Mouse (Mus musculus) naive thymus-derived CD4-positive, alpha-beta T cell, adult 2 months (primary cell): ENCODE results near the gene Fam187b.

Source experiments
- DNase-seq: peaks from one replicate; pipeline ENCODE4 v3.0.0-alpha.2; 2011; ENCODE audit warnings: low read depth

The Fam187b gene

DNA sequence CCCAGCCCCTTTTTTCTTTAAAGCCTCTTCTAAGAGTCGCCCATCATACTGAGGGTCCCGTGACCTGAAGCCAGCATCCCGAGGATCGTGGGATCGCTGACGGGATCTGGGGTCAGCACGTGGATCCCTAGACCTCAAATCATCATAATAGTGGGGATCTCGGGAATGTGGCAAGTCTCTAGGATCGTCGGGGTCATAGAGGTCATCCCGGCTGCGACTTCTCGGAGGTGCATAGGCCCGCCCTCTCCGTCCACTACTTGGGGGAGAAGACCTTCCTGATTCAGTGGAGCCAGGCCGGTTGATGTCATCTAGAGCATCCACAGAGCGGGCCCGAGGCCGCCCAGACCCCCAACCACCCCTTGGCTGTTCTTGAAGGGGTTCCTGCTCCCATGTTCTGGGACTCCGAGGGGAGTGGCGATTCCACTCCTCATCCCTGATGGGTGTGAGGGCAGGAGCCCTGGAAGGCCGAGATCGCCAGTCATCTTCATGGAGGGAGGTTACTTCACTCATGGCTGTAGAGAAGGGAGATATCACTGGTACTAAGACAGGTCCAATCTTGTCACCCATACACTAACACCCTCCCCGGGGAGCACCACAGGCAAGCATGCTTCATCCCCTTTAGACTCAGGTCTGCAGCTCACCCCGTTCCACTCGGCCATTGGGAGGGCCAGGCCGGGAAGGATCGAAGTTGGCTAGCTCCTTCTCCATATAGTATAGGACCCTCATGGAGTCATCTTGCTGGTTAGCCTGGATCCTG lies 15.3 kb upstream of the Fam187b start:
- no peak for DNase-seq

DNA sequence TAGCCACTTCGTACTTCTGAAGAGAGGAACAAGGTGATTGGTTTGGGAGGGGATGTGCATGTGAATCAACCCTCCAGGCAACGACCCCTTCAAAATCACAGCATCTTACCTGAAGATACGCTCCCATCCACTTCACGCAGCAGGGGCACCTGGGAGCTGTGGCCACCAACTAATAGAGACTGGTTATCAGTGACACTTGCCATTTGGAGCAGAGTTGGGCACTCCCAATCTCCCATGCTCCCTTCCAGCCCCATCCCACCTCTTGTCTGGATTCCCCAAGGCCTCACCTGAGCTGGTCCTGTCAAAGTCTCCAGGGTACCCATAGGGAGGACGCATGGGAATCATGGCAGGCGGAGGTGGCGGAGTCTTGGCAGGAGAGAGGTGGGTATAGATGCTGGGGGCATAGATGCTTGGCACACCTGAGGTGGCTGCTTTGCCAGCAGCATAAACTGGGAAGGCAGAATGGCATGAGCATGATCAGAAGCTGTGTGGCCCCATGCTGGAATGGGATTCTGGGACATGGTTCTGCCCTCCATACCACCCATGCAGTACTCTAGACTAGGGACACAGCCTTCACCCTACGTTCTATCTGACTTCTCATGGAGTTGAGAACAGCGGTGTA lies 14.6 kb upstream of the Fam187b start:
- no peak for DNase-seq

DNA sequence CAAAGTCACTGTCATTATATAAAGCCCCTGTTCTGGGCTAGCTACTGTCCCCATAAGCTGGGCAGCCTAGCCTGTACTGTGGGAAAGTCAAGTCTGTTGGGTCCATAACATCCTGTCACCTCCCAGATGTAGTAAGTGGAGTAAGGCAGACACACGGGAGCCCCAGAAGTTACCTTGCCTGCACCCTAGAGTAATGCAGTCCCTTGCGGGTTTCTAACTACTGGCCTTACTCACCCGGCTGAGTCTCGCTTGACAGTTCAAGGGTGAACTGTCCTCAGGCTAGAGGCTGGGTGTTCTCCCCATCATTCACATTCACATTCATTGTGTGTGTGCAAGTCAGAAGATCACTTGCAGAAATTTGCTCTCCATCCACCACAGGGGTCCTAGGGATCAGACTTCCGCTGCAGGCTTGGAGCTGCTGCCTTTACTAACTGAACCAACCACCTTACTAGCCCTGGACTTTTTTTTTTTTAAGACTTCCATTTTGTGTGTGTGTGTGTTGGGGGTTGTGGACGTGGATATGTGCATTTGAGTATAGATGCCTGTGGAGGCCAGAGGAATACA lies 13.7 kb upstream of the Fam187b start:
- DNase-seq: no peak

- DNase-seq: no peak
Observed at GRCm38 (mm10) chr7:30962862-30963261, 10.7 kb upstream of the Fam187b start.

DNA sequence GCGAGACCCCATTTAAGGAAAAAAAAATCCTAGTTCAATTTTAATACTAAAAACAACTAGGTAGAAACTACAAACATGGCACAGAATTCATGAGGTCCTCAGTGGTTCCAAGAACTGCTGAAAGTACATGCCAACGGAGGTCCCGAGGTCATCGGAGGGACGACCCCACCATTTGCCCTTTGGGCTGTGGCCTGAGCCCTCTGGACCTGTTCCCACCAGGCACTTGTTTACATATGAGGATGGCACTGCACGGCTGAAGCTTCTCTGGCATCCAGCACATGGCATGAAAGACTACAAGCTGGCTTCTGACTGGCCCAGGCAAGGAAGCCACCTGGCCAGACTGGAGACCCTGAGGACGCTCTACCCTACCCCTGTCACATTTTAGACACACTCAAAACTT lies 9.2 kb upstream of the Fam187b start:
- DNase-seq: no peak

DNA sequence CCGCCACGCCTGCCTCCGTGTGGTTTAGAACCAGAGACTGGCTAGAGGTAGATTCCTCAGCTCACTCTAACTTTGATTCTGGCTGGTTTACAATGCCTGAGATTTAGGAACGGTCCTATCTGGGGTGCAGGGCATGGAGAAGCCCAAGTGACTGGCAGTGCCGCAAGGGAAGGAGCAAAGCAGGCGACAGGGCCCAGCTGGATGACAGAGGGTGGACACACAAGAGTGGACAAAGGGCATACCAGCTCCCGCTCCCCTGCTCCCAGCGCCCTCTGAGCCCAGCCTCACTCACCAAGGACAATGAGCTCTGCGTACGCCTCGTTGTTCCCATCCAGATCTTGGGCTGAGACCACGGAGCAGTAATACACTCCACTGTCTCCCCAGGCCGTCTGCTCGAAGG lies 7.9 kb upstream of the Fam187b start:
- no peak for DNase-seq

- DNase-seq: no peak
Observed at GRCm38 (mm10) chr7:30966657-30967056, 6.9 kb upstream of the Fam187b start.

DNA sequence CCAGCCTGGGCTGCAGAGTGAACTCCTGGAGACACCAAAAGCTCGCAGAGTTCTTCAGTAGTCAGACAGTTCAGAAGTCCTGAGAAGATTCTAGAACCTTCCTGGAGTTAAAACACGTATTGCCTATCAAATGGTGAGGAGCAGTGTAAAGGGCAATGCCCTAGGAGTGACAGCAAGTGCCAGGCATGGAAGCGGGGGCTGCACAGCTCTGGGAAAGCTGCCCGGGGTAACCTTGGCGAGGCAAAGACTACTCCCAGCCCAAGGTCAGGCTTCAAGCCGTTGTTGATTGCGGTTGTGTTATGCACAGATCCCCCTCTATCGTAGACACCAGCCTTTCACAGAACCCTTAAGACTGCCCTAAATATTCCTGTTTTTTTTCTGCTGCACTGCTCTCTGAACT lies 5.0 kb upstream of the Fam187b start:
- DNase-seq: no peak

DNA sequence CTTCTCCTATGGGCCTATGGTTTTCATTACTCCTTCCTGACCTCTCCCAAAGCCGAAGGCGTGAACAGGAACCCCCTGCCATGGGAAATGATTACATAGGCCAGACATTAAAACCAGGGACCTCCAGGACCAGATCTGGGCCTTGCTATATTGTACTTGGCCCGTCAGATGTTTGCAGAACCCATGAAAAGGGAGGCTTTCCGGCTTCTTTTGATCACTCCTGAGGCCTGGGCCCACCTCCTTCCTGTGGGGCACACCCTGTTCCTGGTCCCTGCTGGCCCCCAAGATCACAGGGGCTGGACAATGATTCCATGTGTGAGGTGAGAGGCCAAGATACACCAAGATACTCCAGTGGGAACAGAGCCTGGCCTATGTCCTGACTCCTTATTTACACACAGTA lies 4.4 kb upstream of the Fam187b start:
- DNase-seq: no peak

DNA sequence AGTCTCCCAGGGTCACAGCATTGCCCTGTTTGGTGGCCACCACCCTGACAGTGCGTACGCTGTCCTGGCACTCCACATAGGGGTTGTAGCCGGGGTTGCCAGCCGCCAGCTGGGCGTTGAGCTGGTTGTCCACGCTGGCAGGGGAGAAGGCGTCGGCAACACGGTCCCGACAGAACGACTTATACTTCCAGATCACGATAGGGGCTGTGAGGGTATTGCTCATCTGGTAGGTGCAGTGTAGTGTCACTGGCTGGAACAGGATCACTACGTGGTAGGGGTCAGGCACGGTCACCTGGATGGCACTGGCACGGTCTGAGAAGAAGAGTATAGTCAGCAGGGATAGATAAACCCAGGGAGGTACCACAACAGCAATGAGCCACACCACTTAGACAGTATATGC lies 1.7 kb upstream of the Fam187b start:
- no peak for DNase-seq

DNA sequence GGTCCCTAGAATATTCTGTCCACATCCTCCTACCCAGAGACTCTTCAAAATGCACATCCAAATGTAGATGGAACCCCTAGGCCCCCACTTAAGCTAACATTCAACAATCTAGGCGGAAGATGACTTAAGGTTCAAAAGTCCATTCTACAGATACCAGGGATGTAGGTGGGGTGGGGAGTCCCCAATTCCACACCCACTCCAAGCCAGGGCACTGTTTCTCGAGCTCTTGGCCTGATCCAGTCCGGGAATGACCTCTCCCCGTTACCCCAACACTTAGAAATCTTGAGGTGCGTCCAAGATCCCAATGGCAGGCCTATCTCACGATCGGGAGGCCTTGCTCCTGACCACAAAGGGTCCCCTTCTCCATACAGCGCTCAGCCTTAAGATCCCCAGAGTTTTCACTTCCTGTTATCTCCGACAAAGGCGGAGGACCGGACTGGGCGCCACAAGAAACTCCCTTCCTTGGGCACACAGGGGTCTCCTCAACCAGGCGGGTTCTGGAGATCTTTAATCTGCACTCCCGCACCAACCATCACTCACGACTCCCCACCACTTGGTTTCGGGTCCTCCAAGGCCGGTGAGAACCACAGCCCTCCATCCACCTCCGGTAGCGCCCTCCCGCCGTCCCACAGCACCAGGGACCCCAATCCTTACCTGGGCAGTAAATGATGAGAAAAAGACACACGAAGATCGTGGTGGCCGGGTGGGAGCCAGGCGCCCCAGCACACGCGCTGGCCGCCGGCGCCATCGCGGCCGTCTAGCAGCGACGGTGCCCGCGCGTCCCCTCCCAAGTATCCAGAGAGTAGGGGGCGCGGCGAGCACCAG lies 952 bp upstream of the Fam187b start:
- no peak for DNase-seq

GRCm38 (mm10) chr7:30973251-30973500 lies 414 bp upstream of the Fam187b start, which contains the start of gene Lsr:
Lsr (minus strand) TSS chr7:30973464.
- no peak for DNase-seq

- no peak for DNase-seq
Observed at GRCm38 (mm10) chr7:30981703-30982102, 8.1 kb downstream of the Fam187b start.

DNA sequence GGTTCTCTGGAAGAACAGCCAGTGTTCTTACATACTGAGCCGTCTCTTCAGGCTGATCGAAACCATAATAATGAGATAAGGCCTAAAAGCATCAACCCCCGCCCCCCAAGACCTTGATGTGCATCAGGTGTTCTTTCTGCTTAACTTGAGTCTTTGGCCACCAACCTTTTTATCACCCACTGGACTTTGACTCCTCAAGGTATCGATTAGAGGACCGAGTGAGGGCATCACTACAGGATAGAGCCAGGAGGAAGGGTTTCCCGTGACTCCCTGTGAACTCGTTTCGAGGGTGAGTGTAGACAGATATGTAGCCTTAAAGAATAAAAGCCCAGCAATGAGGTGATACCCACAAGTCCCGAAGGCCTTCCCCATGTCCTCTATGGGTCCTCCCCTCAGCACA lies 11.8 kb downstream of the Fam187b start:
- DNase-seq: no peak

DNA sequence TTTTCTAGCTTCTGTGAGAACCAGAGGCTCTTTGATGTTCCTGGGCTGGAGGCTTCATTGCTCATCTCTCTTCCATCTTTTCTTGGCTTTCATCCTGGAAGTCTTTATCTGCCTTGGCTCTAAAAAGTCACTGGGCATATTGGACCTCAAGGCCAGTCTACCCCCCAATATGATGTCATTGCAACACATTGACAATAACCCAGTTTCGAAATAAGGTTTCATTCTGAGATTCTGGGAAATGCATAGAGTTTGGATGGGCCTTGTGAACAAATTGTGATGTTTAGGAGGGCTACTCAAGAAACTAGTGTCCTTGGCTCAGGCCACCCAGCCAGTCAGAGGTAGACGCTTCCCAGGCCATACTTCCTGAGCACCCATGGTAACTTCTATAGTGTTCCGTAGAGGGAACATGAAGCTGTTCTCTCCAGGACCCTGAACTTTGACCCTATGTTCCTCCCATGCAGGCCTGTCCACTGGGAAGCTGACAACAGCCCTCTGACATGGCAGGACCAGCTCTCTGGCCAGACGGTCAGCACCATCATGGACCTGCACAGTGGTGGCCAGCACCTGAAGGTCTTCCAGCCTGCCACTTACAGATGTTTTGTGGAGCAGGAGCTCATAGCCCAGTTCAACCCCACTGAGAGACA lies 15.1 kb downstream of the Fam187b start:
- DNase-seq: no peak

DNA sequence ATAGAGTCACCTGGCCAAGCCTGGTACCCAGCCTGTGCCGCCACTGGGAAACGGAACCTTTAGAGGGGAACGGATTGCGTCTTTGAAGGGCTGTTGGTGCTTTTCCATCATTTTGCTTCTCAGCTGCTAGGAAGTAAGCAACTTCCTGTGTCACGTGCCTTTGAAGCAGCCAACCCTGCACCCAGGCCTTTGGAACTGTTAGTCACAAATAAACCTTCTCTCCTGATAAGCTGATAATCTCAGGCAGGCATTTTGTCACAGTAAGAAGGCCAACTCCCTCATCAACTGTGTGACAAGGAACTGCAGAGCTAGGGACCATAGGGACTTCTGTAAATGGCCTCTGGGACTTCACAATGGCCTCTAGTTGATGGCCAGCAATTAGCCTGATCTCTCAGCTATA lies 18.6 kb downstream of the Fam187b start:
- DNase-seq: no peak

GRCm38 (mm10) chr7:30993986-30994385 lies 20.4 kb downstream of the Fam187b start:
- no peak for DNase-seq

- DNase-seq: peak; percentile 40
Observed at GRCm38 (mm10) chr7:30996491-30996890, 22.9 kb downstream of the Fam187b start.

DNA sequence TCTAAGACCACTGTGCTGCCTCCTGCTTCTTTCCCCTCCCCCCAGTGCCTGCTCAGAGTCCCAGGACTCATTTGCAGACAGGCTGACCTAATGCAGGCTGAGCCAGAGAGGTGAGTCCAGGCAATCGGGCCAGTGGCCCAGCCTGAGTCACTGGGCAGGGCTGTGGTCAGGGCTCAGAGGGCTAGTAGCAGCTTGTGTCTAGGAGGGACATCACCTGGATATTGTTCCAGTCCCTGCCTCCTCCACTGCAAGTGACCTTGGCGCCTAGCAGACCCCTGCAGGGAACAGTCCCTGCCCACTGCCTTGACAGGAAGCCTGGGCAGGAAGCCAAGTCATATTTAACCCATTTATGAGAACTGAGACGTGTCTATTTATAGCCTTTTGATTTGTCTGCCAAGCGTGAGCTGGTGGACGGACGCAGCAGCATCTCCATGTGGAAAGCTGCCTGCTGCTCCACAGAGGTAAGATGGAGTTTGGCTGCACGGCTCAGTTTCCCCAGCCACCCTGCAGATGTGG lies 27.0 kb downstream of the Fam187b start:
- DNase-seq: peak; percentile 76

- DNase-seq: peak; percentile 87
Observed at GRCm38 (mm10) chr7:31002650-31003049, 29.1 kb downstream of the Fam187b start.

- no peak for DNase-seq
Observed at GRCm38 (mm10) chr7:31007775-31008174, 34.2 kb downstream of the Fam187b start.

GRCm38 (mm10) chr7:31008175-31008574 lies 34.6 kb downstream of the Fam187b start:
- no peak for DNase-seq
